Mouse (Mus musculus) lung, postnatal 0 days (tissue): ENCODE measurements at regions not wholly inside any gene's neighbourhood (a gene's known extent, or its start where the extent isn't known, plus 50 kb on each side); places are given as distances from the start of the nearest gene placed in this dataset.

Experiments
- ATAC-seq: fragments of 200-750 bp; cut with Nextera tagmentation; 2 replicates; pipeline ENCODE4 v1.8.0; 2017; ENCODE audit warnings: moderate library complexity
- DNase-seq: peaks from one replicate; pipeline ENCODE4 v3.0.0-alpha.2; 2016; ENCODE audit warnings: low spot score
- H3K27ac ChIP-seq: fragments of 300-500 bp; sonication (generic); 2 replicates; pipeline ENCODE4 v1.5.1; 2014; ENCODE audit warnings: antibody characterized with exemption, mild to moderate bottlenecking, low read length, mixed read lengths
- H3K27me3 ChIP-seq: fragments of 300-500 bp; sonication (generic); replicated peaks from 2 replicates; pipeline ENCODE4 v1.6.1; 2014; ENCODE audit warnings: low read length, mixed read lengths; ENCODE audit not compliant: insufficient read depth
- H3K36me3 ChIP-seq: fragments of 300-500 bp; sonication (generic); 2 replicates; pipeline ENCODE4 v1.6.1; 2014; ENCODE audit warnings: low read length, mixed read lengths; ENCODE audit not compliant: insufficient read depth
- H3K4me1 ChIP-seq: fragments of 300-500 bp; sonication (generic); 2 replicates; pipeline ENCODE4 v1.6.1; 2014; ENCODE audit warnings: antibody characterized with exemption, low read depth, low read length, mixed read lengths; ENCODE audit not compliant: insufficient read depth
- H3K4me2 ChIP-seq: fragments of 300-500 bp; sonication (generic); replicated peaks from 2 replicates; pipeline ENCODE4 v1.6.1; 2014; ENCODE audit warnings: low read depth, mild to moderate bottlenecking, low read length, moderate library complexity, mixed read lengths
- H3K4me3 ChIP-seq: fragments of 300-500 bp; sonication (generic); 2 replicates; pipeline ENCODE4 v1.5.1; 2014; ENCODE audit warnings: low read depth, low read length
- H3K9ac ChIP-seq: fragments of 300-500 bp; sonication (generic); replicated peaks from 2 replicates; pipeline ENCODE4 v1.6.1; 2014; ENCODE audit warnings: low read depth, mild to moderate bottlenecking
- H3K9me3 ChIP-seq: fragments of 300-500 bp; sonication (generic); 2 replicates; pipeline ENCODE4 v1.6.1; 2016; ENCODE audit warnings: low read length, mixed read lengths
- CTCF ChIP-seq: IDR thresholded peaks from 2 replicates; pipeline ENCODE4 v1.5.1; 2016; ENCODE audit warnings: antibody characterized with exemption, mild to moderate bottlenecking
- EP300 ChIP-seq: IDR thresholded peaks from 2 replicates; pipeline ENCODE4 v1.6.1; 2016; ENCODE audit warnings: antibody characterized with exemption, mild to moderate bottlenecking, control low read depth
- WGBS: fragments of 180-500 bp; shearing (Covaris S2); extraction: QIAGEN DNeasy Blood & Tissue Kit; methylation state at CpG from one replicate; pipeline ENCODE4 v1.1.7; 2014; 5-methylcytosine and 5-hydroxymethylcytosine counted together

DNA sequence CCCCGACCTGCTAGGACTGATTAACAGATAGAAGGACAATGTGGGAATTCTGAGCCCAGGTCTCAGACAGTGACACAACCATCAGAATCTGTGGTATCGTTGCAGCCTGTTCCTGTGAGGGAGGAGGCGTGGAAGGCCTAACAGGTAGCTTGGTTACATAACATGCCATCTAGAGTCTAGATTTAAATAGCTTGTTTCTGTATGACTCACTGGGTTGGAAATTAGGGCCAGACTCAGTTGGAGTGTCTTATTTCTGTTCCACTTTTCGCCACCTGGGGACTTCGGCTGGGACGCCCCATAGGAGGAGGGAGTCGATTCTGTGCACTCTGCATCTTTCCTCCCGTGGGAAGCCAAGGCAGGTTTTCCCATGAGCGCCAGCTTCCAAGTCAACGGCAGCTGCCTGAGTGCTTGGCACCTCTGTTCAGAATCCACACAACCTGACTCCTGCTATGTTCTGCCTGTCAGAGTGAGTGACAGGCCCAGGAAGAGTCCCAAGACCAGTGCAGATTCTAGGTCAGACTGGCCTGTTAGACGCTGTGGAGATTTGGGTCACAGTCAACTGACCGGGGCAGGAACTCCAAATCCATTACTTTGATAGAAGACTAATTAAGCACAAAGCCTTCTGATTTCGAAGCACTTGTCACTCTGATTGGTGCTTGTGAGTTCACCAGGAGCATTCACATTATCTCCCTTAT, 193.7 kb upstream of the Trpc7 start:
- 75% methylated on average over 13 of the region's 13 CpGs for WGBS
- Histone ChIP-seq H3K4me3 (no peak overlapping the region), H3K4me1 (no peaks in the 10 kb centered on the region), H3K27ac (no peak overlapping the region), H3K36me3 (no peaks in the 10 kb centered on the region), H3K27me3 (no peaks in the 10 kb centered on the region), H3K9me3 (no peaks in the 10 kb centered on the region), H3K9ac (no peak overlapping the region), H3K4me2 (no peak overlapping the region)
- DNase-seq (no peak), ATAC-seq (no peak)
- TF ChIP-seq CTCF = no peak
- TF ChIP-seq EP300 = no peak

DNA sequence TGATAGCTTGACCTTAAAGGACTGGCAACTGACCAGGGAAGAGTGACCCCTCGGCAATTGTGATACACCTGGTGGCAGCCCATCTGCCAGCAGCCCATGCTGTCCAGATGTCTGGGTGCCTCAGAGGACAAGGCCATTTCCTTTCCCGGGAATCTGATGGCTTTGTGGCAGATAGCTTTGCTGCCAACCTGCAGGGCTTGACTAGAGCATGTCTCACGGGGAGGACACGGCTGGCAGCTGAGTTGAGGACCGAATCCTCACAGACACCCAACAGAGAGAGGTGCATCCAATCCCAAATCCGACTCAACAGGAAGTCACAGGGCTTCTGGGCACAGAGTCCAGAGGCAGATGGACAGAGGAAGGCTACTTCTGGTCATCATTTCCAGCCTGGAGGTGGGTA, 192.2 kb upstream of the Trpc7 start:
- TF ChIP-seq EP300 (no peak), CTCF (no peak)
- Histone ChIP-seq H3K4me2 (no peak overlapping the region), H3K4me1 (no peaks in the 10 kb centered on the region), H3K36me3 (no peaks in the 10 kb centered on the region), H3K27ac (no peak overlapping the region), H3K9me3 (no peaks in the 10 kb centered on the region), H3K4me3 (no peak overlapping the region), H3K27me3 (no peaks in the 10 kb centered on the region), H3K9ac (no peak overlapping the region)
- WGBS = 86% methylated on average over 6 of the region's 6 CpGs
- no peak for DNase-seq
- ATAC-seq = no peak

DNA sequence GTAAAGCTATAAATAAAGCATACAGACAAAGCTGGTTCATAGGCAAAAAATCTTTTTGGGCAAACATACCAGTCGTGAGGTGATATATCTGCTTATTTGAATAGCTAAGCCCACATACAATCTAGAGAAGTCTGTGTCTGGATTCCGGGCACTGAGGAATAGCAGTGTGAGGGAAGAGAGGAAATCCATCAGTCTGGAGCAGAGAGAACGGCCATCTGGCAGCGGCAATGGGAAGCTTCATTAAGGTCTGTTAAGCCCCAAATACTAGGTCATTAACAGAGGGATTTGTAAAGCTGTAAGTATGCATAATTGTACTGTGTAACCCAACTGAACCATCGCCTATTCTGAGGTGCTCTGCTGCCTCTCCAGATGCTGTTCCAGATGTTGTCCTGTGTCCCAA, 191.6 kb upstream of the Trpc7 start:
- TF ChIP-seq EP300 = no peak
- no peak for TF ChIP-seq CTCF
- no peak overlapping the region for H3K4me3 ChIP-seq
- H3K27me3 ChIP-seq = no peaks in the 10 kb centered on the region
- no peak overlapping the region for H3K4me2 ChIP-seq
- no peaks in the 10 kb centered on the region for H3K9me3 ChIP-seq
- DNase-seq (no peak), ATAC-seq (no peak)
- 71% methylated on average over 5 of the region's 5 CpGs for WGBS
- no peak overlapping the region for H3K27ac ChIP-seq
- no peaks in the 10 kb centered on the region for H3K4me1 ChIP-seq
- no peaks in the 10 kb centered on the region for H3K36me3 ChIP-seq
- H3K9ac ChIP-seq = no peak overlapping the region

- TF ChIP-seq EP300 (no peak), CTCF (no peak)
- WGBS = 56% methylated on average over 5 of the region's 5 CpGs
- H3K4me1 ChIP-seq = no peaks in the 10 kb centered on the region
These were observed 188.0 kb upstream of the Trpc7 start for GRCm38 (mm10) chr13:57083751-57084150.

GRCm38 (mm10) chr13:57070479-57070878, 174.7 kb upstream of the Trpc7 start:
- Histone ChIP-seq H3K36me3 (no peaks in the 10 kb centered on the region), H3K4me1 (no peaks in the 10 kb centered on the region), H3K27ac (no peak overlapping the region), H3K9ac (no peak overlapping the region), H3K9me3 (no peaks in the 10 kb centered on the region), H3K4me2 (no peak overlapping the region), H3K27me3 (no peaks in the 10 kb centered on the region), H3K4me3 (no peak overlapping the region)
- DNase-seq = no peak
- ATAC-seq = no peak
- TF ChIP-seq CTCF (no peak), EP300 (no peak)
- 71% methylated on average over 5 of the region's 5 CpGs for WGBS

More at GRCm38 (mm10) chr13:57083751-57084150, 188.0 kb upstream of the Trpc7 start:
- no peak for ATAC-seq
- no peak overlapping the region for H3K4me2 ChIP-seq
- no peak overlapping the region for H3K4me3 ChIP-seq
- no peaks in the 10 kb centered on the region for H3K36me3 ChIP-seq
- no peak for DNase-seq
- H3K27me3 ChIP-seq = no peaks in the 10 kb centered on the region
- H3K9ac ChIP-seq = no peak overlapping the region
- H3K9me3 ChIP-seq = no peaks in the 10 kb centered on the region
- H3K27ac ChIP-seq = no peak overlapping the region

DNA sequence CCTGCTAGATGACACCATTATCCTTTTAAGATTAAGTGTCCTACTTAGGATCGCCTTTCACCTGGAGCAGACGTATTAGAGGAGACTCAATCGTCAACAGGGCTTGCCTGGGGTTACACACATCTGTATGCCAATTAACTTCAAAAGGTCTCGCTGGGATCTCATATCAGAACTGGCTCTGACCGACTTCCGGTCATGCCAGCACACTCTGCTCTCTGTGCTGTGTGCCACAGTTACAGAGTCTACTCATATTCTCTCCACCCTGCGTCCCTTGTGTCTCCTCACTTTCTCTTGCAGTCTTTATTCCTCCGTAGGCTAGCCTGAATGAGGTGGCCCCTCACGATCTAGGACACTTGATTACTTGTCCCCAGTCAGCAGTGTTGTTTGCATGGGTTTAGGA, 165.9 kb upstream of the Trpc7 start:
- TF ChIP-seq CTCF = no peak
- TF ChIP-seq EP300 = no peak
- no peak overlapping the region for H3K9ac ChIP-seq
- no peak overlapping the region for H3K27ac ChIP-seq
- H3K27me3 ChIP-seq = no peaks in the 10 kb centered on the region
- H3K36me3 ChIP-seq = no peaks in the 10 kb centered on the region
- H3K4me2 ChIP-seq = no peak overlapping the region
- no peak overlapping the region for H3K4me3 ChIP-seq
- 68% methylated on average over 9 of the region's 9 CpGs for WGBS
- no peaks in the 10 kb centered on the region for H3K4me1 ChIP-seq
- no peak for DNase-seq
- no peak for ATAC-seq
- H3K9me3 ChIP-seq = no peaks in the 10 kb centered on the region

GRCm38 (mm10) chr13:57061074-57061473, 165.3 kb upstream of the Trpc7 start:
- H3K4me3 ChIP-seq = no peak overlapping the region

More at GRCm38 (mm10) chr13:57061074-57061473, 165.3 kb upstream of the Trpc7 start:
- no peak overlapping the region for H3K9ac ChIP-seq
- H3K4me1 ChIP-seq = no peaks in the 10 kb centered on the region
- no peaks in the 10 kb centered on the region for H3K36me3 ChIP-seq
- WGBS = 43% methylated on average over 7 of the region's 7 CpGs
- H3K27ac ChIP-seq = no peak overlapping the region
- DNase-seq (no peak), ATAC-seq (no peak)
- no peaks in the 10 kb centered on the region for H3K9me3 ChIP-seq
- no peak for TF ChIP-seq EP300
- no peak for TF ChIP-seq CTCF
- no peak overlapping the region for H3K4me2 ChIP-seq
- H3K27me3 ChIP-seq = no peaks in the 10 kb centered on the region
